Mouse (Mus musculus) testis, adult 2 months (tissue): Measurements from ENCODE around the gene Cage1. TPM values are rescaled to one million over a fixed set of nuclear protein-coding genes. Genes with fewer than 3 reads are reported as not detected.
A peak's percentile ranks its signal among the peaks of the same experiment; 100 is the strongest.

ENCODE experiments used
- H3K27ac ChIP-seq: fragments of 200-500 bp; 2 replicates; pipeline ENCODE4 v1.5.1; 2012; ENCODE audit warnings: low read depth, low read length; ENCODE audit not compliant: control insufficient read depth, insufficient read depth
- H3K27me3 ChIP-seq: fragments of 200-500 bp; 2 replicates; pipeline ENCODE4 v1.6.1; 2012; ENCODE audit warnings: mild to moderate bottlenecking, low read length, moderate library complexity; ENCODE audit not compliant: control insufficient read depth, insufficient read depth
- H3K36me3 ChIP-seq: fragments of 200-500 bp; 2 replicates; pipeline ENCODE4 v1.6.1; 2012; ENCODE audit warnings: mild to moderate bottlenecking, low read length; ENCODE audit not compliant: control insufficient read depth, insufficient read depth
- H3K4me1 ChIP-seq: fragments of 200-500 bp; 2 replicates; pipeline ENCODE4 v1.6.1; 2012; ENCODE audit warnings: low read length; ENCODE audit not compliant: control insufficient read depth, insufficient read depth
- H3K4me3 ChIP-seq: fragments of 200-500 bp; 2 replicates; pipeline ENCODE4 v1.5.1; 2012; ENCODE audit warnings: low read depth, mild to moderate bottlenecking, low read length, moderate library complexity, mixed read lengths; ENCODE audit not compliant: control insufficient read depth
- CTCF ChIP-seq: fragments of 200-500 bp; IDR thresholded peaks from 2 replicates; pipeline ENCODE4 v1.5.1; 2012; ENCODE audit warnings: low read depth, mild to moderate bottlenecking, inconsistent platforms, low read length, moderate library complexity; ENCODE audit not compliant: control insufficient read depth, insufficient read depth, insufficient replicate concordance
- POLR2A ChIP-seq: fragments of 200-500 bp; IDR thresholded peaks from 2 replicates; pipeline ENCODE4 v1.6.1; 2012; ENCODE audit warnings: low read depth, mild to moderate bottlenecking, inconsistent platforms, low read length, moderate library complexity; ENCODE audit not compliant: control insufficient read depth
- polyA plus RNA-seq: library from polyadenylated mRNA; depleted of rRNA; stranded (reverse); fragments of >200 nt; gene quantifications from 2 replicates; pipeline ENCODE4 v1.2.3, GENCODE M21; 2012

Gene Cage1
- polyA plus RNA-seq, 1 experiment, result 52.9 TPM

GRCm38 (mm10) chr13:37970887-37971530, 65.9 kb downstream of the Cage1 start:
- TF ChIP-seq CTCF, result peak; percentile 31; the same call in 1 of the 2 replicates
- no peak for TF ChIP-seq POLR2A
- Histone ChIP-seq H3K36me3 (no peaks in the 10 kb centered on the region), H3K27ac (no peak overlapping the region), H3K27me3 (no peaks in the 10 kb centered on the region), H3K4me3 (no peak overlapping the region), H3K4me1 (peaks cover 14% of the 10 kb centered on the region)

- Histone ChIP-seq H3K36me3 (no peaks in the 10 kb centered on the region), H3K4me3 (no peak overlapping the region), H3K27me3 (no peaks in the 10 kb centered on the region), H3K27ac (no peak overlapping the region), H3K4me1 (peaks cover 19% of the 10 kb centered on the region)
- TF ChIP-seq POLR2A (no peak), CTCF (no peak)
Observed at GRCm38 (mm10) chr13:37969988-37970387, 66.9 kb downstream of the Cage1 start.

GRCm38 (mm10) chr13:37969337-37969736, 67.5 kb downstream of the Cage1 start:
- Histone ChIP-seq H3K4me3 (no peak overlapping the region), H3K27ac (no peak overlapping the region), H3K27me3 (no peaks in the 10 kb centered on the region), H3K4me1 (peaks cover 25% of the 10 kb centered on the region), H3K36me3 (no peaks in the 10 kb centered on the region)
- TF ChIP-seq CTCF, result peak; percentile 89
- TF ChIP-seq POLR2A, result no peak

- TF ChIP-seq CTCF (no peak), POLR2A (no peak)
- no peak overlapping the region for H3K27ac ChIP-seq
- no peak overlapping the region; the same call in 1 of the 2 replicates for H3K4me3 ChIP-seq
- no peaks in the 10 kb centered on the region for H3K36me3 ChIP-seq
- no peaks in the 10 kb centered on the region for H3K27me3 ChIP-seq
- H3K4me1 ChIP-seq, result peaks cover 35% of the 10 kb centered on the region
Observed at GRCm38 (mm10) chr13:37967565-37967964, 69.3 kb downstream of the Cage1 start.

GRCm38 (mm10) chr13:37967052-37967437, 69.8 kb downstream of the Cage1 start:
- Histone ChIP-seq H3K36me3 (no peaks in the 10 kb centered on the region), H3K27me3 (no peaks in the 10 kb centered on the region), H3K4me3 (no peak overlapping the region; the same call in 1 of the 2 replicates), H3K4me1 (peaks cover 35% of the 10 kb centered on the region), H3K27ac (no peak overlapping the region)
- TF ChIP-seq CTCF, result no peak
- no peak for TF ChIP-seq POLR2A

GRCm38 (mm10) chr13:37966256-37967051, 70.4 kb downstream of the Cage1 start:
- no peaks in the 10 kb centered on the region for H3K36me3 ChIP-seq
- H3K27me3 ChIP-seq, result no peaks in the 10 kb centered on the region
- H3K27ac ChIP-seq, result no peak overlapping the region
- no peak for TF ChIP-seq POLR2A
- no peak for TF ChIP-seq CTCF
- H3K4me3 ChIP-seq, result no peak overlapping the region
- H3K4me1 ChIP-seq, result peaks cover 35% of the 10 kb centered on the region

GRCm38 (mm10) chr13:37965126-37965914, 71.5 kb downstream of the Cage1 start:
- no peak overlapping the region for H3K27ac ChIP-seq
- TF ChIP-seq CTCF, result peak; percentile 77; the same call in 1 of the 2 replicates
- TF ChIP-seq POLR2A, result no peak
- no peaks in the 10 kb centered on the region for H3K36me3 ChIP-seq
- peaks cover 35% of the 10 kb centered on the region for H3K4me1 ChIP-seq
- no peak overlapping the region; the same call in 1 of the 2 replicates for H3K4me3 ChIP-seq
- H3K27me3 ChIP-seq, result no peaks in the 10 kb centered on the region
